Mouse (Mus musculus) stomach, embryonic 14.5 days (tissue): ENCODE measurements at regions not wholly inside any gene's neighbourhood (a gene's known extent, or its start where the extent isn't known, plus 50 kb on each side); places are given as distances from the start of the nearest gene placed in this dataset.

ENCODE experiments used
- ATAC-seq: fragments of 200-750 bp; cut with Nextera tagmentation; 2 replicates; pipeline ENCODE4 v1.8.0; 2017; ENCODE audit warnings: low read depth, moderate TSS enrichment; ENCODE audit not compliant: insufficient number of reproducible peaks, insufficient read depth, low FRiP score
- H3K27ac ChIP-seq: fragments of 300-500 bp; sonication (generic); 2 replicates; pipeline ENCODE4 v1.5.1; 2014; ENCODE audit warnings: mild to moderate bottlenecking, low read length, moderate library complexity, mixed read lengths
- H3K27me3 ChIP-seq: fragments of 300-500 bp; sonication (generic); 2 replicates; pipeline ENCODE4 v1.6.1; 2014; ENCODE audit warnings: low read length, control low read depth, mixed read lengths; ENCODE audit not compliant: control insufficient read depth, insufficient read depth
- H3K36me3 ChIP-seq: fragments of 300-500 bp; sonication (generic); 2 replicates; pipeline ENCODE4 v1.6.1; 2014; ENCODE audit warnings: mild to moderate bottlenecking, control low read depth, low read length, moderate library complexity, mixed read lengths; ENCODE audit not compliant: control insufficient read depth, insufficient read depth
- H3K4me1 ChIP-seq: fragments of 300-500 bp; sonication (generic); 2 replicates; pipeline ENCODE4 v1.6.1; 2014; ENCODE audit warnings: low read length, control low read depth, mixed read lengths; ENCODE audit not compliant: control insufficient read depth, insufficient read depth
- H3K4me2 ChIP-seq: fragments of 300-500 bp; sonication (generic); replicated peaks from 2 replicates; pipeline ENCODE4 v1.6.1; 2014; ENCODE audit warnings: low read depth, low read length, control low read depth
- H3K4me3 ChIP-seq: fragments of 300-500 bp; sonication (generic); 2 replicates; pipeline ENCODE4 v1.5.1; 2014; ENCODE audit warnings: low read depth, low read length, control low read depth
- H3K9ac ChIP-seq: fragments of 300-500 bp; sonication (generic); replicated peaks from 2 replicates; pipeline ENCODE4 v1.6.1; 2014; ENCODE audit warnings: low read depth, mild to moderate bottlenecking, control low read depth, low read length, moderate library complexity, mixed read lengths
- H3K9me3 ChIP-seq: fragments of 300-500 bp; sonication (generic); 2 replicates; pipeline ENCODE4 v1.6.1; 2016; ENCODE audit warnings: low read depth, low read length, control low read depth; ENCODE audit not compliant: control insufficient read depth
- WGBS: fragments of 180-500 bp; shearing (Covaris S2); extraction: QIAGEN DNeasy Blood & Tissue Kit; methylation state at CpG from one replicate; pipeline ENCODE4 v1.1.7; 2014; 5-methylcytosine and 5-hydroxymethylcytosine counted together

- Histone ChIP-seq H3K9ac (no peak overlapping the region), H3K27me3 (no peaks in the 10 kb centered on the region), H3K4me2 (no peak overlapping the region), H3K9me3 (no peaks in the 10 kb centered on the region; the same call in 1 of the 2 replicates), H3K27ac (no peak overlapping the region), H3K4me1 (no peaks in the 10 kb centered on the region), H3K36me3 (no peaks in the 10 kb centered on the region), H3K4me3 (no peak overlapping the region)
- no peak for ATAC-seq
- 12% methylated on average over 9 of the region's 9 CpGs for WGBS
Measured at GRCm38 (mm10) chr15:90346162-90346561, 122.1 kb downstream of the Alg10b start.

- H3K4me1 ChIP-seq: no peaks in the 10 kb centered on the region
- no peak overlapping the region for H3K4me3 ChIP-seq
- 55% methylated on average over 9 of the region's 9 CpGs for WGBS
- H3K9me3 ChIP-seq: no peaks in the 10 kb centered on the region; the same call in 1 of the 2 replicates
- H3K9ac ChIP-seq: no peak overlapping the region
- H3K4me2 ChIP-seq: no peak overlapping the region
- no peak for ATAC-seq
- no peak overlapping the region for H3K27ac ChIP-seq
- no peaks in the 10 kb centered on the region for H3K36me3 ChIP-seq
- H3K27me3 ChIP-seq: no peaks in the 10 kb centered on the region
Measured at GRCm38 (mm10) chr15:90346757-90347156, 122.6 kb downstream of the Alg10b start.

GRCm38 (mm10) chr15:90351898-90352297 lies 127.8 kb downstream of the Alg10b start:
- Histone ChIP-seq H3K4me3 (no peak overlapping the region), H3K9me3 (no peaks in the 10 kb centered on the region; the same call in 1 of the 2 replicates), H3K27me3 (no peaks in the 10 kb centered on the region), H3K27ac (no peak overlapping the region), H3K4me1 (no peaks in the 10 kb centered on the region), H3K9ac (no peak overlapping the region), H3K4me2 (no peak overlapping the region), H3K36me3 (no peaks in the 10 kb centered on the region)
- ATAC-seq: no peak
- WGBS: 82% methylated on average over 3 of the region's 3 CpGs

GRCm38 (mm10) chr15:90365656-90366055 lies 141.5 kb downstream of the Alg10b start:
- H3K4me3 ChIP-seq: no peak overlapping the region
- no peak overlapping the region for H3K4me2 ChIP-seq
- no peak overlapping the region for H3K27ac ChIP-seq
- ATAC-seq: no peak
- no peaks in the 10 kb centered on the region for H3K4me1 ChIP-seq
- no peaks in the 10 kb centered on the region for H3K27me3 ChIP-seq
- no peaks in the 10 kb centered on the region for H3K36me3 ChIP-seq
- H3K9me3 ChIP-seq: no peaks in the 10 kb centered on the region; the same call in 1 of the 2 replicates
- H3K9ac ChIP-seq: no peak overlapping the region

- Histone ChIP-seq H3K36me3 (no peaks in the 10 kb centered on the region), H3K9me3 (no peaks in the 10 kb centered on the region)
- WGBS: 84% methylated on average over 2 of the region's 2 CpGs
Measured at GRCm38 (mm10) chr15:90377959-90378358, 153.8 kb downstream of the Alg10b start.

GRCm38 (mm10) chr15:90396961-90397360 lies 172.8 kb downstream of the Alg10b start:
- Histone ChIP-seq H3K9ac (no peak overlapping the region), H3K36me3 (no peaks in the 10 kb centered on the region), H3K27ac (no peak overlapping the region), H3K4me2 (no peak overlapping the region), H3K4me1 (no peaks in the 10 kb centered on the region), H3K4me3 (no peak overlapping the region), H3K9me3 (no peaks in the 10 kb centered on the region), H3K27me3 (no peaks in the 10 kb centered on the region)
- ATAC-seq: no peak
- WGBS: 79% methylated on average over 3 of the region's 3 CpGs

More at GRCm38 (mm10) chr15:90377959-90378358, 153.8 kb downstream of the Alg10b start:
- H3K4me1 ChIP-seq: no peaks in the 10 kb centered on the region
- H3K4me2 ChIP-seq: no peak overlapping the region
- H3K27me3 ChIP-seq: no peaks in the 10 kb centered on the region
- no peak for ATAC-seq
- H3K27ac ChIP-seq: no peak overlapping the region
- H3K9ac ChIP-seq: no peak overlapping the region
- no peak overlapping the region for H3K4me3 ChIP-seq

GRCm38 (mm10) chr15:90397691-90398377 lies 173.7 kb downstream of the Alg10b start:
- H3K4me1 ChIP-seq: no peaks in the 10 kb centered on the region
- H3K9ac ChIP-seq: no peak overlapping the region
- H3K4me2 ChIP-seq: no peak overlapping the region
- no peak for ATAC-seq
- no peaks in the 10 kb centered on the region for H3K36me3 ChIP-seq
- H3K9me3 ChIP-seq: no peaks in the 10 kb centered on the region
- 83% methylated on average over 2 of the region's 2 CpGs for WGBS
- no peaks in the 10 kb centered on the region for H3K27me3 ChIP-seq
- no peak overlapping the region for H3K27ac ChIP-seq
- H3K4me3 ChIP-seq: no peak overlapping the region

- ATAC-seq: no peak
Measured at GRCm38 (mm10) chr15:90400326-90401280, 176.5 kb downstream of the Alg10b start.

More at GRCm38 (mm10) chr15:90400326-90401280, 176.5 kb downstream of the Alg10b start:
- H3K9me3 ChIP-seq: no peaks in the 10 kb centered on the region
- no peak overlapping the region for H3K27ac ChIP-seq
- no peaks in the 10 kb centered on the region for H3K27me3 ChIP-seq
- 47% methylated on average over 5 of the region's 5 CpGs for WGBS
- H3K9ac ChIP-seq: no peak overlapping the region
- no peak overlapping the region for H3K4me3 ChIP-seq
- no peaks in the 10 kb centered on the region for H3K4me1 ChIP-seq
- no peak overlapping the region for H3K4me2 ChIP-seq
- H3K36me3 ChIP-seq: no peaks in the 10 kb centered on the region
